Mouse (Mus musculus): ENCODE results near the gene Olfr876.
"Not testable (repeated sequence)": the region's sequence is repeated elsewhere in the genome, so short reads cannot be mapped to it uniquely, and the experiment has no call there.

The Olfr876 gene

GRCm38 (mm10) chr9:37802731-37803130 lies at the start of gene Olfr876:
Gene Olfr876 (plus strand): TSS chr9:37803031.
- DNase-seq (ENCODE audit: low read depth in 1 of 2, low spot score in 2 of 2): no peak

- no peak for DNase-seq (ENCODE audit: low read depth in 1 of 2, low spot score in 2 of 2)
Observed at GRCm38 (mm10) chr9:37761728-37762127, 41.1 kb upstream of the Olfr876 start.

- DNase-seq (ENCODE audit: low read depth in 1 of 2, low spot score in 2 of 2): no peak
Observed at GRCm38 (mm10) chr9:37762541-37762940, 40.3 kb upstream of the Olfr876 start.

- DNase-seq (ENCODE audit: low read depth in 1 of 2, low spot score in 2 of 2): no peak
Observed at GRCm38 (mm10) chr9:37770661-37771060, 32.2 kb upstream of the Olfr876 start.

GRCm38 (mm10) chr9:37771759-37772158 lies 31.1 kb upstream of the Olfr876 start, which contains the start of gene Olfr875:
Gene Olfr875 (plus strand): TSS chr9:37771857.
- no peak for DNase-seq (ENCODE audit: low read depth in 1 of 2, low spot score in 2 of 2)

- DNase-seq (ENCODE audit: low read depth in 1 of 2, low spot score in 2 of 2): no peak
Observed at GRCm38 (mm10) chr9:37782766-37783260, 20.0 kb upstream of the Olfr876 start.

GRCm38 (mm10) chr9:37783394-37784387 lies 19.1 kb upstream of the Olfr876 start:
- DNase-seq (ENCODE audit: low read depth in 1 of 2, low spot score in 2 of 2): not testable (repeated sequence)

GRCm38 (mm10) chr9:37786411-37786810 lies 16.4 kb upstream of the Olfr876 start:
- no peak for DNase-seq (ENCODE audit: low read depth in 1 of 2, low spot score in 2 of 2)

GRCm38 (mm10) chr9:37802055-37802454 lies 776 bp upstream of the Olfr876 start:
- DNase-seq (ENCODE audit: low read depth in 1 of 2, low spot score in 2 of 2): no peak

- DNase-seq (ENCODE audit: low read depth in 1 of 2, low spot score in 2 of 2): no peak
Observed at GRCm38 (mm10) chr9:37807235-37807634, 4.4 kb downstream of the Olfr876 start.

- no peak for DNase-seq (ENCODE audit: low read depth in 1 of 2, low spot score in 2 of 2)
Observed at GRCm38 (mm10) chr9:37808456-37808855, 5.6 kb downstream of the Olfr876 start.

- no peak for DNase-seq (ENCODE audit: low read depth in 1 of 2, low spot score in 2 of 2)
Observed at GRCm38 (mm10) chr9:37808976-37809375, 6.1 kb downstream of the Olfr876 start.

GRCm38 (mm10) chr9:37814696-37815095 lies 11.9 kb downstream of the Olfr876 start:
- DNase-seq (ENCODE audit: low read depth in 1 of 2, low spot score in 2 of 2): no peak

- DNase-seq (ENCODE audit: low read depth in 1 of 2, low spot score in 2 of 2): no peak
Observed at GRCm38 (mm10) chr9:37829881-37830280, 27.1 kb downstream of the Olfr876 start.

- DNase-seq (ENCODE audit: low read depth in 1 of 2, low spot score in 2 of 2): no peak
Observed at GRCm38 (mm10) chr9:37833341-37833740, 30.5 kb downstream of the Olfr876 start.

GRCm38 (mm10) chr9:37849267-37849666 lies 46.4 kb downstream of the Olfr876 start:
- no peak for DNase-seq (ENCODE audit: low read depth in 1 of 2, low spot score in 2 of 2)

GRCm38 (mm10) chr9:37853969-37854368 lies 51.1 kb downstream of the Olfr876 start, which contains the start of gene Olfr877:
Gene Olfr877 (plus strand): TSS chr9:37854269.
- DNase-seq (ENCODE audit: low read depth in 1 of 2, low spot score in 2 of 2): no peak
